Mouse (Mus musculus) ovary, adult 2 months (tissue): ENCODE results near the gene Miga2. TPM values are rescaled to one million over a fixed set of nuclear protein-coding genes. Genes with fewer than 3 reads are reported as not detected.

ENCODE experiments used
- polyA plus RNA-seq: library from polyadenylated mRNA; depleted of rRNA; stranded (reverse); fragments of >200 nt; gene quantifications from 2 replicates; pipeline ENCODE4 v1.2.3, GENCODE M21; 2012; rRNA removed

The Miga2 gene
- polyA plus RNA-seq: 44.2 and 46.2 TPM in 2 replicates

DNA sequence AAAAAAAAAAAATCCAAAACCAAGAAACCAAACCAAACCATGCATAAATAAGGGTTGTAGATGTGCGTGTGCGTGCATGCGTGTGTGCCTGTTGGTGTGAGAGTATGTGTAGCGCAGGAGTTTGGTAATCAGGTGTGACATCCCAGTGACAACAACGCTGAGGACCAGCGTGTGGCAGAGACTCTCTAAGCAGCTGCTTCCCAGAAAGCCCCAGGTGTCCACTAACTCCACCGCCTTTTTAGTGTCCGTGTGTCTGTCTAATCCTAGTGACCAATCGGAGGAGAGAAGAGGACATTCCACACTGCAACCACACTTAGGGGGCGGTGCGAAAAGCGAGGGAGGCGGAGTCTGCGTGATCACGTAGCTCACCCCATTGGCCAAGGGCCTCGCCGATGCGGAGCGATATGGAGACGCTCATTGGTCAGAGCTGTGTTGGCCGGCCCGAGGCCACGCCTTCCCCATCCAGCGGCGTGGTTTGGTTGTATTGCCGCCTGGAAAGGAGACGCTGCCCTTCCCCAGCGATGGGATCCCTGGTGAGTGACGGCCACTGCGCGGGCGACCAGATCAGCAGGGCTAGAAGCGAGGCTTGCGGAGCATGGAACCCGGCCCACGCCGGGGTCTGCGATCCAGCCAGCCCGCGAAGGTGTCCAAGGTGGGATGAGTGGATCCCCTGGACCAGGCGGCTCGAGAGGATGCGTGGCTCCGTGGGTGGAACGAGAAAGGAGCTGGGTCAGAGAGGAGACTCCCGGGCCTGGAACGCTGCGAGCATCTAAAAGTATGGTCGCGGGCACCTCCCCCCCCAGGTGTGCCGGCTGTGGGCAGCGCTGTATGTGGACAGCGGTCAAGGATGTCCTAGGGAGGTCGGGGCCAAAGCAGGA, at the start of gene Miga2:
Gene Miga2, plus strand, starts transcription at position 461 of the 878 bp plus-strand sequence.

DNA sequence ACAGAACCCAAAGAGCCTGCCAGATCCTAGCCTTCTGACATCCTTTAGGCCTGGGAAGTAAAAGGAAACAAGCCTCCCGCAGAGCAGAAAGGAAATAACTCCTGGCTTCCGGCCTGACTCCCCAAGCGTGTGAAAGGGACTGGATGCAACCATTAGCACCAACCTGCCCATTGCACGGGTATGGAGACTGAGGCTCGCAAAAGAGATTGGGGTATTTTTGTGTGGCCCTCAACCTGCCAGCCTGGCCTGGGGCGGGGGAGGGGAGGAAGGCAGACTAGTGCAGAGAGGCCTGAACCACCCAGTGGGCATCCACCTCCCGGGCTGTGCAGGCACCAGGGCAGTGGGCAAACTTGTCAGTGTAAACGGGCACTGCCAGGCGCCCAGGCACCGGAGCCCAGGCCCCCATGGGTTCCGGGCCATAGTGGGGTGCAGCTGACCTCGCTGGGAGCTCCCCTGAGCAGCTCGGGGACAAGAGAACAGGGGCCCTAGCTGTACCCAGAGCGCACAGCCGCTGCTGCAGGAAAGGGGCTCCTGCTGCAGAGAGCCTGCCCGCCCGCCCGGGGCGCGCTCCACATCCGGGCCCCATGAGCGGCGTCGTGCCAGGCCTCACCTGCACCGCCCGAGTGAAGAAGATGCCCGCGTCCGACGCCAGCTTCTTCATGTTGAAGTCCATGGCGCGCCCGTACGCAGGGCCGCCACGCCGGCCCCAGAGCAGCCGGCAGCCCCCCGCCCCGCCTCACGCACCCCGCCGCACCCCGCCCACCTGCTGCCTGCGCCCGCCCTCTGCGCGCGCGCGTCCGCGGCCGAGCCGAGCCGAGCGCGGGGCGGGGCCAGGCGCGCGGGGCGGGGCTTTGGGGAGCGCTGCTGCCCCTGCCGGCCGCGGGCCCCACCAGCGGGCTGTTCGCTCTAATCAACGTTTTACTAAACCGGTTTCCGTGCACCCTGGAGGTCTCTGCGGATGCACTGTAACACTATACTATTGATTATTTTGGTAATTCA, 5.2 kb upstream of the Miga2 start, which contains the start of gene Sh3glb2:
Gene Sh3glb2, minus strand, starts transcription at position 805 of the 999 bp plus-strand sequence.

DNA sequence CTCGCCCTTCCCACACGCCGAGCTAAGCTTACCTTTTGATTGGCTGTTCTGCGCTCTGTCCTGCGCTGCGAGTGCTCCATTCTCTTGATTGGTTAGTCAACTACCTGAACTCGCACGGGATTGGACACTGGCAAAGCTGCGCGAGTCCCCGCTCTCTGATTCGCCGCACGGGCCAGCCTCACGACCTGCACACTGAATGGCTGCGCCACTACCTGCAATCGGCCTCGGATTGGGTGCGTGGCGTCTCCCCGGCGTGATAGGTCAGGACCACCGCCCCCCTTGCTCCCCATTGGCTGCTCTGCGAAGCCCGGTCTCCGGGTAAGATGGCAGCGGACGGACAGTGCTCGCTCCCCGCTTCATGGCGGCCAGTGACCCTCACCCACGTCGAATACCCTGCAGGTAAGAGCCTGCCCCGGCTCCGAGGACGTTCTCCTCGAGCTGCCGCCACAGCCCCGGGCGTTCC, 28.1 kb downstream of the Miga2 start, which contains the start of gene Dolpp1:
Gene Dolpp1, plus strand, starts transcription at position 141 of the 463 bp plus-strand sequence.

DNA sequence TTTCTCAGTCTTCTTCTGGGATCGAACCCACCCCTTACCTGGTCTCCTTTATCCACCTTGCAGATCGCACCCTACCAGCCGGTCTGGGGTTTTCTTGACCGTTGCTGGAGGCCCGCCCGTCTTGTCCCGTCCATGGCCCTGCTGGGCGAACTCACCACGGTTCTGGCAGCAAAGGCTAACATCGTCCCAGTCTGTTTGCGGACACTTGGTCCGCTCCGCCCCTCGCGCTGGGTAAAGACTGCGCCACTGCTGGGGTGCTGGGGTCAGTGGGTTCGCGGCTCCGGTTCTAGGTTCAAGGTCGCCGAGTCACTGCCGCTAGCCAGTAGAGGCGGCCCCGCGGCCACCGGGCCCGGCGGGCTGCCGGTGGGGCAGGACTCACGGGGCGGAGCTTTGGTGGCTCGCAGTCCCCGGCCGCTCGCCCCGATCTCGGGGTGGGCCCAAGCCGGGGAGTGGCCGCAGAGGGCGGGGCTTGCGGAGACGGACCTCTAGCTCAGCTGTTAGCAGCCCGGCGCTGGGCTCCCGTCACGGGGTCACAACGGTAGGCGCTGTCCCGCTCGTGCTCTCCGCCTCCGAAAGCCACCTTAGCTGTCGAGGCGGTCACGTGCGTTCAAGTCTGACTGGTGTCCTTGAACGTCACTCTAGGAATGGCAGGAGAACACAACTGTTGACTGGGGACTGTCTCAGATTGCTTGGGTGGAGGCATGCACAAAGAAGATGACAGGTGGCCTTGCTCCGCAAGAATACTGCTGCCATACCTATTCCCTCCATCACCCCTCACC, 51.3 kb downstream of the Miga2 start, which contains the start of gene Crat:
Gene Crat, minus strand, starts transcription at position 657 of the 779 bp plus-strand sequence.

DNA sequence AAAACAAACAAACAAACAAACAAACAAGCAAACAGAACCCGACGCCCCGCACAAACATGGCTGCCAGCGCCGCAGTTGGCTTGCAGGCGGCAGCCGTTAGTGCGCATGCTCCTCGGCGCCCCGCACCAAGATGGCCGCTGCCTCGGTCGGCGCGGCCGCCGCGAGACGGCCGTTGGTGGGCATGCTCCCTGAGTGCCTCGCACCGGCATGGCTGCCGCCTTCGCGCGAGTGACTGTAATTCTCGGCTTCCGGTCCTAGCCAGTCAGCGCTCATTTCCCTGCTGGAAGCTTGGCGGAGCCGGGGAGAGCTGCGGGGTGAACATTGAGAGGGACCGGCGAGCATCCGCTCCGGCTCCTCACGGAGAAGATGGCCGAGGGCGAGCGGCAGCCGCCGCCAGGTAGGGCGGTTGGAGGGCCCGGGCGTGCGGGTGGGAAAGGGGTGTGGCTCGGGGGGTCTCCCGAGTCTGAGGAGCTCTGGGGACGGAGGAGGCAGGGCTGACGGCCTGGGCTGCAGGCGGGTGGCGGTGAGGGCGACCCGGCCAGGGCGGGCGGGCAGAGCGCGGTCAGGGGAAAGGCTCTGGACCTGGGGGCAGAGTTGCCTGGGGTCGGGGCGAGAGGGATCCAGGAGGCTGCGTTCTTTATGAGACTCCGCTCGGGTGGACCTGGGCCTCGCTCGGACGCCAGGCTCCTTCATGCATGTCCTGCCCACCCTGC, 52.1 kb downstream of the Miga2 start, which contains the start of gene Ptpa:
Gene Ptpa, plus strand, starts transcription at position 104 of the 713 bp plus-strand sequence.

Other genes starting within 250 kb of the Miga2 start
- gene Zer1, start 239.6 kb upstream of the Miga2 start, polyA plus RNA-seq: 93.9 and 97.8 TPM in 2 replicates
- gene Tbc1d13, start 230.5 kb upstream of the Miga2 start, polyA plus RNA-seq: 70.8 and 76.2 TPM in 2 replicates
- 153 and 202 TPM in 2 replicates for gene Endog, start 192.7 kb upstream of the Miga2 start, polyA plus RNA-seq
- 40.3 and 45.0 TPM in 2 replicates for gene Spout1, start 185.8 kb upstream of the Miga2 start, polyA plus RNA-seq
- gene Kyat1, start 158.4 kb upstream of the Miga2 start, polyA plus RNA-seq: 22.8 and 27.1 TPM in 2 replicates
- gene Lrrc8a, start 126.5 kb upstream of the Miga2 start, polyA plus RNA-seq: 37.6 and 50.6 TPM in 2 replicates
- 24.7 and 26.6 TPM in 2 replicates for gene Gm28035, start 123.7 kb upstream of the Miga2 start, polyA plus RNA-seq
- gene Phyhd1, start 98.0 kb upstream of the Miga2 start, polyA plus RNA-seq: 14.2 and 19.9 TPM in 2 replicates
- not detected in 2 replicates for gene Gm28038, start 83.2 kb upstream of the Miga2 start, polyA plus RNA-seq
- 34.5 and 37.5 TPM in 2 replicates for gene Dolk, start 77.9 kb upstream of the Miga2 start, polyA plus RNA-seq
- 61.6 and 69.2 TPM in 2 replicates for gene Nup188, start 77.8 kb upstream of the Miga2 start, polyA plus RNA-seq
- 247 and 249 TPM in 2 replicates for gene Sh3glb2, start 4.9 kb upstream of the Miga2 start, polyA plus RNA-seq
- gene Dolpp1, start 28.0 kb downstream of the Miga2 start, polyA plus RNA-seq: 63.2 and 66.5 TPM in 2 replicates
- 71.6 and 99.4 TPM in 2 replicates for gene Crat, start 51.6 kb downstream of the Miga2 start, polyA plus RNA-seq
- gene Ptpa, start 51.8 kb downstream of the Miga2 start, polyA plus RNA-seq: 168 and 185 TPM in 2 replicates
- gene Ier5l, start 110.0 kb downstream of the Miga2 start, polyA plus RNA-seq: 69.3 and 75.4 TPM in 2 replicates
- 1.2 and 1.5 TPM in 2 replicates for gene Cstad, start 230.8 kb downstream of the Miga2 start, polyA plus RNA-seq